Mouse (Mus musculus) heart, adult 2 months (tissue): Measurements from ENCODE around the gene Marc2.

Experiments used
- CTCF ChIP-seq: fragments of 200-600 bp; IDR thresholded peaks from 2 replicates; pipeline ENCODE4 v1.8.1; 2022; ENCODE audit warnings: antibody characterized with exemption, mild to moderate bottlenecking, moderate library complexity
- EP300 ChIP-seq: fragments of 200-500 bp; IDR thresholded peaks from 2 replicates; pipeline ENCODE4 v1.6.1; 2011; ENCODE audit warnings: low read depth, low read length, control low read depth; ENCODE audit not compliant: insufficient read depth
- POLR2A ChIP-seq: fragments of 200-500 bp; IDR thresholded peaks from 2 replicates; pipeline ENCODE4 v1.6.1; 2011; ENCODE audit warnings: mild to moderate bottlenecking, low read depth, low read length, control low read depth; ENCODE audit not compliant: insufficient read depth

GRCm38 (mm10) chr1:184853922-184854321, 7.7 kb upstream of the Marc2 start:
- TF ChIP-seq POLR2A: no peak
- TF ChIP-seq CTCF: no peak
- no peak for TF ChIP-seq EP300
